ENCODE assay signal across 27 mouse cellular contexts in genomic region chr3:27458416-27458815, GRCm38 (mm10).
DNase-seq lines count a peak whose midpoint lies in the region; ATAC-seq and TF ChIP-seq lines count a peak whose summit lies in the region.
"Had no signal": no experiment of that assay in that cellular context is flagged by ENCODE, and none has a peak within 500 bp of the region (broad histone marks: within the 10 kb centered on the region; RNA-seq: fewer than 3 reads in every experiment).

No protein-coding gene starts in this region.

- 92% methylated on average over 9 of the region's 9 CpGs for WGBS in intestine, postnatal 0 days

- no peak for ATAC-seq in intestine, postnatal 0 days
- ATAC-seq: forebrain, embryonic 16.5 days; hindbrain, embryonic 16.5 days; intestine, embryonic 16.5 days had no signal

- H3K27ac ChIP-seq in intestine, postnatal 0 days (ENCODE audit: low read depth, low read length), result no peak overlapping the region
- H3K27ac ChIP-seq: heart, embryonic 13.5 days; left cerebral cortex, adult 2 months; limb, embryonic 13.5 days; midbrain, embryonic 12.5 days; stomach, postnatal 0 days had no signal

- H3K9ac ChIP-seq in intestine, postnatal 0 days (ENCODE audit: low read depth, low read length), result no peak overlapping the region
- H3K9ac ChIP-seq: heart, embryonic 13.5 days; limb, embryonic 13.5 days; midbrain, embryonic 12.5 days had no signal

- peak; percentile 35 for DNase-seq in thymus, postnatal 0 days (ENCODE audit: low spot score)
- DNase-seq in thymus, postnatal 36 days, result no peak
- DNase-seq in T-cell, adult 2 months (ENCODE audit: low spot score), result peak; percentile 18
- DNase-seq in thymus, postnatal 14 days, result peak; percentile 31
- no peak for DNase-seq in kidney, postnatal 10 days
- no peak for DNase-seq in left cerebral cortex, adult 9 months (ENCODE audit: low spot score in 2 of 2)
- DNase-seq: adrenal gland, adult 2 months; adrenal gland, postnatal 36 days; B cell, adult 2 months; cerebellum, adult 18-20 months; cerebellum, postnatal 14 days; heart, postnatal 10 days; kidney, adult 9 months; kidney, postnatal 25 days; lung, postnatal 36 days; right cerebral cortex, postnatal 25 days had no signal

- no peak overlapping the region for H3K4me3 ChIP-seq in intestine, postnatal 0 days (ENCODE audit: low read depth, low read length)
- H3K4me3 ChIP-seq: erythroblast, embryonic 14.5 days; heart, embryonic 13.5 days; left cerebral cortex, adult 2 months; limb, embryonic 13.5 days; midbrain, embryonic 12.5 days had no signal

- H3K4me1 ChIP-seq in intestine, postnatal 0 days (replicated peaks; ENCODE audit: control insufficient read depth, insufficient read depth, low read length), result no peaks in the 10 kb centered on the region
- H3K4me1 ChIP-seq: limb, embryonic 13.5 days; midbrain, embryonic 12.5 days had no signal

- no peak for TF ChIP-seq CTCF in intestine, postnatal 0 days (IDR thresholded peaks at IDR 0.05; ENCODE audit: low read depth)

- H3K27me3 ChIP-seq in intestine, postnatal 0 days (replicated peaks; ENCODE audit: control insufficient read depth, insufficient read depth, low read length), result no peaks in the 10 kb centered on the region
- H3K27me3 ChIP-seq: heart, embryonic 13.5 days; limb, embryonic 13.5 days; midbrain, embryonic 12.5 days had no signal

- no peaks in the 10 kb centered on the region for H3K9me3 ChIP-seq in intestine, postnatal 0 days (ENCODE audit: control insufficient read depth)
- H3K9me3 ChIP-seq: heart, embryonic 13.5 days; limb, embryonic 13.5 days; midbrain, embryonic 12.5 days had no signal

- no peak overlapping the region for H3K4me2 ChIP-seq in intestine, postnatal 0 days (replicated peaks; ENCODE audit: low read depth)
- H3K4me2 ChIP-seq: heart, embryonic 13.5 days; limb, embryonic 13.5 days; liver, embryonic 11.5 days; midbrain, embryonic 12.5 days had no signal

- H3K36me3 ChIP-seq in intestine, postnatal 0 days (ENCODE audit: control insufficient read depth, insufficient read depth), result peaks cover 88% of the 10 kb centered on the region

Comparison
In these comparisons a context has a peak if more than half of its experiments do, and no peak if none do; other contexts are left out.
1. DNase-seq: peak in thymus, postnatal 0 days (single experiment), T-cell, adult 2 months (single experiment) and thymus, postnatal 14 days (single experiment); none in thymus, postnatal 36 days (0 of 2), kidney, postnatal 10 days (single experiment) and left cerebral cortex, adult 9 months (0 of 2).